Mouse (Mus musculus) testis, postnatal 14 days (tissue): ENCODE data around the gene Cd2ap.

Experiments
- DNase-seq: peaks from one replicate; pipeline ENCODE4 v3.0.0; 2021; ENCODE audit warnings: low spot score

Cd2ap gene

GRCm38 (mm10) chr17:42857506-42857905 lies 19.0 kb downstream of the Cd2ap start:
- no peak for DNase-seq

GRCm38 (mm10) chr17:42847108-42847507 lies 29.4 kb downstream of the Cd2ap start:
- DNase-seq = no peak

GRCm38 (mm10) chr17:42837193-42837592 lies 39.3 kb downstream of the Cd2ap start:
- DNase-seq = no peak

GRCm38 (mm10) chr17:42822787-42823186 lies 53.7 kb downstream of the Cd2ap start:
- DNase-seq = no peak

- DNase-seq = no peak
Observed at GRCm38 (mm10) chr17:42815374-42815773, 61.1 kb downstream of the Cd2ap start.

GRCm38 (mm10) chr17:42792412-42792975 lies 84.0 kb downstream of the Cd2ap start:
- no peak for DNase-seq

- no peak for DNase-seq
Observed at GRCm38 (mm10) chr17:42790787-42791186, 85.7 kb downstream of the Cd2ap start.

- DNase-seq = no peak
Observed at GRCm38 (mm10) chr17:42789723-42790122, 86.7 kb downstream of the Cd2ap start.

- DNase-seq = no peak
Observed at GRCm38 (mm10) chr17:42788686-42789453, 87.6 kb downstream of the Cd2ap start.

GRCm38 (mm10) chr17:42782156-42782757 lies 94.2 kb downstream of the Cd2ap start:
- no peak for DNase-seq

- DNase-seq = no peak
Observed at GRCm38 (mm10) chr17:42753791-42754190, 122.7 kb downstream of the Cd2ap start.

GRCm38 (mm10) chr17:42752173-42752572 lies 124.3 kb downstream of the Cd2ap start:
- no peak for DNase-seq

- DNase-seq = no peak
Observed at GRCm38 (mm10) chr17:42745657-42746420, 130.6 kb downstream of the Cd2ap start.
